Mouse (Mus musculus) central nervous system, embryonic 11.5 days (tissue): ENCODE measurements around the gene Gm11983. TPM values are rescaled to one million over a fixed set of nuclear protein-coding genes. Genes with fewer than 3 reads are reported as not detected.

Experiments
- polyA plus RNA-seq: library from polyadenylated mRNA; depleted of rRNA; stranded (reverse); fragments of >200 nt; gene quantifications from 2 replicates; pipeline ENCODE4 v1.2.3, GENCODE M21; 2012; rRNA removed

Gm11983 gene
- not detected in 2 replicates for polyA plus RNA-seq

GRCm38 (mm10) chr11:6837554-6837953 lies at the start of gene Gm11983:
TSS of gene Gm11983 (minus strand) at chr11:6837654.

Other genes with a start within 250 kb of the Gm11983 start
- 34.7 and 73.7 TPM in 2 replicates for gene Nacad, start 231.6 kb downstream of the Gm11983 start, polyA plus RNA-seq
- gene Tbrg4, start 211.6 kb downstream of the Gm11983 start, polyA plus RNA-seq = 96.0 and 96.3 TPM in 2 replicates
- gene Wap, start 199.0 kb downstream of the Gm11983 start, polyA plus RNA-seq = not detected in 2 replicates
- gene Ramp3, start 179.1 kb downstream of the Gm11983 start, polyA plus RNA-seq = 3.4 and 7.6 TPM in 2 replicates
- gene Adcy1, start 225.8 kb upstream of the Gm11983 start, polyA plus RNA-seq = 4.2 and 4.7 TPM in 2 replicates